Mouse (Mus musculus): ENCODE data around the gene Efcab12. TPM values are rescaled to one million over a fixed set of nuclear protein-coding genes. Genes with fewer than 3 reads are reported as not detected.
A peak's percentile ranks its signal among the peaks of the same experiment; 100 is the strongest.
"Not testable (repeated sequence)": the region's sequence is repeated elsewhere in the genome, so short reads cannot be mapped to it uniquely, and the experiment has no call there.

Efcab12 gene
- polyA plus RNA-seq, 1 experiment = 5.4 TPM

GRCm38 (mm10) chr6:115846640-115847411 lies 8.6 kb upstream of the Efcab12 start:
- DNase-seq (ENCODE audit: extremely low spot score in 1 of 2, low spot score in 1 of 2) = peak; percentile 40 to 83

GRCm38 (mm10) chr6:115845006-115845405 lies 6.8 kb upstream of the Efcab12 start:
- DNase-seq (ENCODE audit: extremely low spot score in 1 of 2, low spot score in 1 of 2) = no peak

GRCm38 (mm10) chr6:115838745-115839144 lies 533 bp upstream of the Efcab12 start:
- DNase-seq (ENCODE audit: extremely low spot score in 1 of 2, low spot score in 1 of 2) = no peak

DNA sequence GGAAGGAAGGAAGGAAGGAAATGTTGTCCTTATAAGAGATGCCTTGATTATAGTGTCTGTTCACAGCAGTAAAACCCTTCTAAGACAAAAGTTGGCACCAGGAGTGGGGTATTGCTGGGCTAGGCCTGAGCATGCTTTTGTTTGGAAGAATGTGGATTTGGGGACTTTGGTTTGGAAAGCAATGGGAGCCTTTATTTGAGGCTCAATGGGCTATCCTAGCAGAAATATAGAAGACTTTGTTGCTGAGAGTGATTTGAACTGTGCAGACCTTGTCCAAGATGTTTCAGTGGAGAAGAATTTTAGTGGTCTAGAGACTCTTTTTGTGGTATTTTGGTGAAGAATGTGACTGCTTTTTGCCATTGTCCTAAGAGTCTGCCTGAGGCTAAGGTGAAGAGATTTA lies 4.4 kb downstream of the Efcab12 start:
- no peak for DNase-seq (ENCODE audit: extremely low spot score in 1 of 2, low spot score in 1 of 2)

DNA sequence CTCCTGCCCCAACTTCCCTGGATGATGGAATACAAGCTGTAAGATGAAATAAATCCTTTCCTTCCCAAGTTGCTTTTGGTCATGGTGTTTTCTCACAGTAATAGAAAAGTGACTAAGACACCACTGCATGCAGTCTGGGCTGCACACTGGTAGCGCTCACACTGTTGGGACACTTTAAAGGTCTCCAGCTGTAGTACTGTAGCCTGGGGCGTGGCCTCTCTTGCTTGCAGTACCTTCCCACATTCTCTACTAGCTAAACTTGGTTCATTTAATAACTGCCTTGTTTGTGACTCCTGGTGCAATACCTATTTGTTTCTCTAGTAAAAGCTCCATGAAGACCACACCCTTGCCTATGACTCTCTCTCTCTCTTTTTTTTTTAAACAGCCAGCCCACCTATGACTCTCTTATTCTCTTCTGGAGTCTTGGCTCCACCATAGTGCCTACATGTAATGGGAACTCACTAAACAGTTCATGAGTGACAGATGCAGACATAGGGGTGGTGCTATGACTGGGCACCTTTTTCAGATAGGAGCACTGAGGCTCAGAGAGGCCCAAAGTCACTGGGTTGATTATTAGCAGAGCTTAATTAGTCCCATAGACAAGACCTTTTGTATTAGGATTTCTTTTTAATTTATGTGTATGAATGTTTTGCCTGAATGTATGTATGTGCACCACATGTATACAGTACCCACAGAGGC lies 5.9 kb downstream of the Efcab12 start:
- DNase-seq (ENCODE audit: extremely low spot score in 1 of 2, low spot score in 1 of 2) = no peak

GRCm38 (mm10) chr6:115830779-115831601 lies 7.2 kb downstream of the Efcab12 start:
- DNase-seq (ENCODE audit: extremely low spot score in 1 of 2, low spot score in 1 of 2) = no peak

DNA sequence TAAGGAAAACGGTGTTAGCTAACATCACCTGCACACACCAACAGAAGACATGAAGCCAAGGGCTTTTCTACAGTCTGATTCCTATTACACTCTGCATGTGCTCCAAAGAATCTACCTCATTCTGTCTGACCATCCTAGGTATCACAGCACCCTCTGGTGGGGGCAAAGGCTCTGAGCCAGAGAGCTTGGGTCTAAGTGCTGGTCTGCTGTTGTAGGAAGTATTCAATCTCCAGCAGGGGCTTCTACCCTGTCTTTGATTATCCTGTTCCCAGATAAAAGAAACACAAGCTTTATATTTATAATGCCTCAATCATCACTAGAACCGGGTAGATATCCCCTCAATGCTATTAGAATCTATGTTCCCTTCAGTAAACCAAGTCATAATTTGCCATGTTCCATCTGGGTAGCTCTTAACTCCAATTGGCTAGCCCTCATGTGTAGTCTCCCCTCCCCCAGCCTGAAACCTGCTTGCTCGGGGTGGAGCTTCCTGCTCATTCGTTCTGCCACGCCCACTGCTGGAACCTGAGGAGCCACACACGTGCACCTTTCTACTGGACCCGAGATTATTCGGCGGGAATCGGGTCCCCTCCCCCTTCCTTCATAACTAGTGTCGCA lies 14.3 kb downstream of the Efcab12 start:
- not testable (repeated sequence) for DNase-seq (ENCODE audit: extremely low spot score in 1 of 2, low spot score in 1 of 2)

GRCm38 (mm10) chr6:115821216-115821993 lies 16.8 kb downstream of the Efcab12 start:
- no peak for DNase-seq (ENCODE audit: extremely low spot score in 1 of 2, low spot score in 1 of 2)

- DNase-seq (ENCODE audit: extremely low spot score in 1 of 2, low spot score in 1 of 2) = no peak
These were observed 20.1 kb downstream of the Efcab12 start for GRCm38 (mm10) chr6:115818129-115818528.

DNA sequence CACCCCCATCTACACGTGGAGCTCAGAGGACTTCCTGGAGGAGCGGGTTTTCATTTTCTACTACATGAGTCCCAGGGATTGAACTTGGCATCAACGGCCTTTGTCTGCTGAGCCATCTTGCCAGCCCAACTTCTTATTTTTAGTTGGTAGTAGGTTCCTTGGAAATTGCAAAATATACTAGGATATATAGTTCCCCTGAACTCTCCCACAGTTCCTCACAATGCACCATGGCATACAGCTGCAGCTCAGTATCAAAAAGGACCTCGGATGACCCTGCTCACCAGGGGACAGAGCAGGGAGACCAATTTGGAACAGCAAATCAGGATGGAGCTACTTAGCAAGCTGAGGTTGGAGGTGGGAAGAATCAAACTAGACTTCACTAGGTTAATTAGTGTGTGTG lies 23.2 kb downstream of the Efcab12 start:
- no peak for DNase-seq (ENCODE audit: extremely low spot score in 1 of 2, low spot score in 1 of 2)

DNA sequence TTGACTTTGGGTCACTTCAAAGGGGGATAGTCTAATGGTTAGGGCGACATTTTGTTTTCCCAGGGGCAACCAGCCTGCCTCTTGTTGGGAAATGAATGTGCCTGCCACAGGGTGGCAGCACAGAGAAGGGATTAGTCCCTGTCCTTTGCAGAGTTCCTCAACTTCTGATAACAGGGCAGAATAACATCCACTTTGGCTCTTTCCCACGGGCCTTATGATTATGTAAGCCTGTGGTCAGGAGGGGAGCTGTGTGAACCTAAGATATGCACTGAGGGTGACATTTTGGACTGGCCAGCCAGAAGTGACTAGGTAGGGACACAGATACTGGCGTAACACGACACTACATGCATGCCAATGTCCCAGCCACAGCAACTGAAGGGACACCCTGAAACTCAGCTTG lies 24.1 kb downstream of the Efcab12 start:
- peak; percentile 43 to 68 for DNase-seq (ENCODE audit: extremely low spot score in 1 of 2, low spot score in 1 of 2)

- no peak for DNase-seq (ENCODE audit: extremely low spot score in 1 of 2, low spot score in 1 of 2)
These were observed 26.6 kb downstream of the Efcab12 start for GRCm38 (mm10) chr6:115811606-115812005.

- DNase-seq (ENCODE audit: extremely low spot score in 1 of 2, low spot score in 1 of 2) = peak; percentile 69 to 92
These were observed 29.6 kb downstream of the Efcab12 start, which contains the start of gene Rpl32 for GRCm38 (mm10) chr6:115808488-115809231. Gene Rpl32, minus strand, starts transcription at chr6:115808747.

- DNase-seq (ENCODE audit: extremely low spot score in 1 of 2, low spot score in 1 of 2) = peak in 1 of 2 experiments; percentile 31
These were observed 30.1 kb downstream of the Efcab12 start for GRCm38 (mm10) chr6:115808196-115808487.

DNA sequence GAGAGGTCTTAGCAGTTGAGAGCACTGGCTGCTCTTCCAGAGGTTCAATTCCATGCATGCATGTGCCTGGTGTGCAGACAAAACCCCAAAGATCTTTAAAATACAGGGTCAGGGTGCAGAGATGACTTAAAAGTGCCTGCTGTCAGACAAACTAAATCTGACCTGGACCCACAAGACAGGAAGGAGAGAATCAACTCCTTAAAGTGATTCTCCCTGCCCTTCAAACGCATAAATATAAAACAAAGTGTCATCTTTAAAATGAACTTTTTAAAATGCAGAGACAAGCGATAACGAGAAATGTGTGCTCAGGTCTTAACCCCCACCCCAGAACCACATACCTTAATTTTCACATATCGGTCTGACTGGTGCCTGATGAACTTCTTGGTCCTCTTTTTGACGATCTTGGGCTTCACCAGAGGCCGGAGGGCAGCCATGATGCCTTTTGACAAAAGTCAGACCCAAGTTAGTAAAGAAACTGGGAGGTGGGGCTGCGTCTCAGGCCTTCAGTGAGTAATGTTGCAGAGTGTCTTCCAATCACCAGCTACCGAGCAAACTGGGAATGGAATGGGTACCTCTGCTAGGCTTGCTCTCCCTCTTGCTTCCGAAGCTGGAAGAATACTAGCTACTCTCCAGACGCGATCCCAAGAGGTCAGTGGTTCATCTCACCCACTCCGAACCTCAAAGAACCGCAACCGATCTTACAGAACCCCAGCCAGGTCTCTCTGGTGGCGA lies 30.6 kb downstream of the Efcab12 start:
- DNase-seq (ENCODE audit: extremely low spot score in 1 of 2, low spot score in 1 of 2) = no peak

- DNase-seq (ENCODE audit: extremely low spot score in 1 of 2, low spot score in 1 of 2) = no peak
These were observed 33.6 kb downstream of the Efcab12 start for GRCm38 (mm10) chr6:115804432-115805192.

DNA sequence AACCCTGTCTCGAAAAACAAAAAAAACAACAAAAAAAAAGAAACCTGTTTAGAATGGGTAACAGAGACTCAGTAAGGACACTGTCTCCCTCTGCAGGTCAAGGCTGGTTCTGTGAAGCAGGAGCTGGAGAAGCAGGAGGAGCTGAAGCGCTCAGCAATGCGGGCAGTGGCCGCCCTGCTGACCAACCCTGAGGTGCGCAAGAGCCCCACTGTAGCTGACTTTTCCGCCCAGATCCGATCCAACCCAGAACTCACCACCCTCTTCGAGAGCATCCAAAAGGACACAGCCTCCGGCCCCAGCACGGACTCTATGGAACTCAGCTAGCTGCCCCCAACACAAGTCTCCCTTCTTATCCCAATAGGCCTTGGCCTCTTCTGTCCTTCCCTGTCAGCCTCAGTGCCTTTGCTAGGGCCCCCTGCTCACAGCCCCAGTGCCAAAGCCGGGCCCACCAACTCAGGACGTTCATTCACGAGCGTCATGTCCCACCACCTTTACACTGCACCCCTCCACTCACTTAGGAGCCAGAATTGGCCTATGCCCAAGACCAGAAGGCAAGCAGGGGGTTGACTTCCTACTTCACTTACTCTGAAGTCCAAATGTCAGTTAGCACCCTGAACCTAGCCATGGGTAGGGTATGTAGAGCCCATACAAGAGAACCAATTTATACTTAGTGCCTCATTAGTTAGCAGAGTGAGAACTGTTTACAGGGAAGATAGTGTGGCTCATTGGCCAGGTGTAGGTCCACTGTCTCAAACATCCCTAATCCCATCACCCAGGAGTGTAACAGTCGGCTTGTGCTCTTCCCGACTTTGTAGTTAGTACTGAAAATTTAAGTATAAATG lies 34.5 kb downstream of the Efcab12 start:
- peak; percentile 59 to 86 for DNase-seq (ENCODE audit: extremely low spot score in 1 of 2, low spot score in 1 of 2)
